Mouse (Mus musculus): ENCODE measurements around the gene Zfp628.

GRCm38 (mm10) chr7:4920976-4921823, 6.2 kb downstream of the Zfp628 start:
- TF ChIP-seq EP300 (IDR thresholded peaks at IDR 0.05; ENCODE audit: low read depth in 1 of 2, low read length in 2 of 2) (no peak), CTCF (IDR thresholded peaks at IDR 0.05 in 2 of 3, conservative IDR thresholded peaks at IDR 0.05 in 1 of 3; ENCODE audit: control insufficient read depth in 1 of 3, insufficient read depth in 1 of 3, low read depth in 2 of 3, low read length in 3 of 3, poor library complexity in 1 of 3, severe bottlenecking in 1 of 3) (no peak), JUND (IDR thresholded peaks at IDR 0.05; ENCODE audit: low read depth, low read length) (no peak), POLR2A (IDR thresholded peaks at IDR 0.05; ENCODE audit: control insufficient read depth in 1 of 2, insufficient read depth in 1 of 2, low read depth in 1 of 2, low read length in 2 of 2, poor library complexity in 1 of 2) (no peak), E2F4 (IDR thresholded peaks at IDR 0.05; ENCODE audit: borderline replicate concordance, low read depth, low read length) (no peak), TCF12 (IDR thresholded peaks at IDR 0.05; ENCODE audit: low read depth, low read length) (no peak), MAFK (IDR thresholded peaks at IDR 0.05; ENCODE audit: borderline replicate concordance, low read depth, low read length) (no peak), MAX (IDR thresholded peaks at IDR 0.05; ENCODE audit: low read length) (no peak), POLR2AphosphoS5 (IDR thresholded peaks at IDR 0.05; ENCODE audit: borderline replicate concordance, low read depth, low read length) (no peak), RCOR1 (IDR thresholded peaks at IDR 0.05; ENCODE audit: low read depth, low read length) (no peak), GATA1 (IDR thresholded peaks at IDR 0.05; ENCODE audit: low read depth, low read length) (no peak)

All from MEL (cell line).